Mouse (Mus musculus) macrophage (primary cell): ENCODE data around the gene Bak1. TPM values are rescaled to one million over a fixed set of nuclear protein-coding genes. Genes with fewer than 3 reads are reported as not detected.
"Not testable (repeated sequence)": the region's sequence is repeated elsewhere in the genome, so short reads cannot be mapped to it uniquely, and the experiment has no call there.

Experiments
- H3K27ac ChIP-seq: fragments of 350-480 bp; formaldehyde crosslinking; 2 replicates; pipeline ENCODE4 v1.9.0; 2021
- H3K36me3 ChIP-seq: fragments of 350-480 bp; formaldehyde crosslinking; 2 replicates; pipeline ENCODE4 v1.9.0; 2021; ENCODE audit errors: inconsistent target
- H3K4me3 ChIP-seq: fragments of 350-480 bp; formaldehyde crosslinking; 2 replicates; pipeline ENCODE4 v1.9.0; 2021; ENCODE audit errors: inconsistent target
- H3K79me2 ChIP-seq: fragments of 350-480 bp; formaldehyde crosslinking; 2 replicates; pipeline ENCODE4 v1.9.0; 2021; ENCODE audit errors: inconsistent target
- WGBS: methylation state at CpG from one replicate; pipeline ENCODE4 v1.1.7; 2026; ENCODE audit warnings: inconsistent platforms; ENCODE audit not compliant: missing documents; 5-methylcytosine and 5-hydroxymethylcytosine counted together
- polyA plus RNA-seq: library from polyadenylated mRNA; stranded (reverse); fragments of 250-400 nt; gene quantifications from 3 replicates; pipeline ENCODE4 v1.2.4, GENCODE M21; 2018; ENCODE audit warnings: inconsistent platforms

The Bak1 gene
- polyA plus RNA-seq, 1 experiment from 2014 or later, result 180 TPM

GRCm38 (mm10) chr17:26998283-26998682, 30.5 kb downstream of the Bak1 start:
- Histone ChIP-seq H3K79me2 (no peaks in the 10 kb centered on the region), H3K27ac (no peak overlapping the region), H3K36me3 (no peaks in the 10 kb centered on the region), H3K4me3 (no peak overlapping the region)
- WGBS, result 69% methylated on average over 15 of the region's 15 CpGs

- 95% methylated on average over 4 of the region's 4 CpGs for WGBS
- no peak overlapping the region for H3K4me3 ChIP-seq
- no peaks in the 10 kb centered on the region for H3K79me2 ChIP-seq
- H3K36me3 ChIP-seq, result no peaks in the 10 kb centered on the region
- no peak overlapping the region for H3K27ac ChIP-seq
Measured at GRCm38 (mm10) chr17:26997661-26998060, 31.1 kb downstream of the Bak1 start.

GRCm38 (mm10) chr17:26995562-26995961, 33.2 kb downstream of the Bak1 start:
- WGBS, result 84% methylated on average over 7 of the region's 8 CpGs

GRCm38 (mm10) chr17:26995006-26995405, 33.8 kb downstream of the Bak1 start:
- Histone ChIP-seq H3K79me2 (no peaks in the 10 kb centered on the region), H3K27ac (no peak overlapping the region), H3K4me3 (no peak overlapping the region), H3K36me3 (no peaks in the 10 kb centered on the region)
- WGBS, result 88% methylated on average over 6 of the region's 6 CpGs

More at GRCm38 (mm10) chr17:26995562-26995961, 33.2 kb downstream of the Bak1 start:
- Histone ChIP-seq H3K27ac (no peak overlapping the region), H3K36me3 (no peaks in the 10 kb centered on the region), H3K4me3 (no peak overlapping the region), H3K79me2 (no peaks in the 10 kb centered on the region)

- WGBS, result 80% methylated on average over 14 of the region's 14 CpGs
- Histone ChIP-seq H3K4me3 (no peak overlapping the region), H3K27ac (no peak overlapping the region), H3K36me3 (no peaks in the 10 kb centered on the region), H3K79me2 (no peaks in the 10 kb centered on the region)
Measured at GRCm38 (mm10) chr17:26994410-26994809, 34.4 kb downstream of the Bak1 start.

GRCm38 (mm10) chr17:26990521-26990920, 38.3 kb downstream of the Bak1 start:
- Histone ChIP-seq H3K79me2 (no peaks in the 10 kb centered on the region), H3K4me3 (no peak overlapping the region), H3K36me3 (no peaks in the 10 kb centered on the region), H3K27ac (no peak overlapping the region)

- Histone ChIP-seq H3K36me3 (no peaks in the 10 kb centered on the region), H3K27ac (no peak overlapping the region), H3K79me2 (no peaks in the 10 kb centered on the region), H3K4me3 (no peak overlapping the region)
- 94% methylated on average over 8 of the region's 10 CpGs for WGBS
Measured at GRCm38 (mm10) chr17:26985503-26986179, 43.2 kb downstream of the Bak1 start.

GRCm38 (mm10) chr17:26983382-26983781, 45.4 kb downstream of the Bak1 start:
- WGBS, result 95% methylated on average over 4 of the region's 4 CpGs
- Histone ChIP-seq H3K4me3 (no peak overlapping the region), H3K36me3 (no peaks in the 10 kb centered on the region), H3K27ac (no peak overlapping the region), H3K79me2 (no peaks in the 10 kb centered on the region)

- H3K79me2 ChIP-seq, result peaks cover 4% of the 10 kb centered on the region; the same call in 1 of the 2 replicates
- H3K27ac ChIP-seq, result no peak overlapping the region
- WGBS, result 30% methylated on average over 2 of the region's 2 CpGs
- H3K4me3 ChIP-seq, result no peak overlapping the region
- H3K36me3 ChIP-seq, result 0 out of 2 replicates have a peak, but pooled peaks cover 7% of the 10 kb centered on the region
Measured at GRCm38 (mm10) chr17:26981050-26981449, 47.8 kb downstream of the Bak1 start.

GRCm38 (mm10) chr17:26979426-26979825, 49.4 kb downstream of the Bak1 start:
- no peak overlapping the region for H3K4me3 ChIP-seq
- H3K27ac ChIP-seq, result no peak overlapping the region
- H3K36me3 ChIP-seq, result 0 out of 2 replicates have a peak, but pooled peaks cover 10% of the 10 kb centered on the region
- peaks cover 20% of the 10 kb centered on the region for H3K79me2 ChIP-seq
- 37% methylated on average over 2 of the region's 2 CpGs for WGBS

GRCm38 (mm10) chr17:26977354-26977753, 51.5 kb downstream of the Bak1 start:
- Histone ChIP-seq H3K79me2 (peaks cover 32% of the 10 kb centered on the region), H3K36me3 (0 out of 2 replicates have a peak, but pooled peaks cover 10% of the 10 kb centered on the region)
- not testable (repeated sequence) for H3K27ac ChIP-seq, H3K4me3 ChIP-seq
- 94% methylated on average over 5 of the region's 6 CpGs for WGBS

- Histone ChIP-seq H3K36me3 (0 out of 2 replicates have a peak, but pooled peaks cover 10% of the 10 kb centered on the region), H3K4me3 (no peak overlapping the region), H3K27ac (no peak overlapping the region), H3K79me2 (peaks cover 32% of the 10 kb centered on the region)
Measured at GRCm38 (mm10) chr17:26975415-26975814, 53.4 kb downstream of the Bak1 start.

- Histone ChIP-seq H3K36me3 (0 out of 2 replicates have a peak, but pooled peaks cover 10% of the 10 kb centered on the region), H3K4me3 (no peak overlapping the region), H3K79me2 (peaks cover 32% of the 10 kb centered on the region), H3K27ac (no peak overlapping the region)
- WGBS, result 89% methylated on average over 15 of the region's 15 CpGs
Measured at GRCm38 (mm10) chr17:26974547-26974946, 54.3 kb downstream of the Bak1 start.

GRCm38 (mm10) chr17:26972703-26973574, 55.9 kb downstream of the Bak1 start, which contains the start of gene Zbtb9:
Zbtb9 (plus strand) TSS chr17:26973167.
- under 1% methylated on average over 75 of the region's 75 CpGs for WGBS

GRCm38 (mm10) chr17:26972107-26972506, 56.7 kb downstream of the Bak1 start:
- H3K79me2 ChIP-seq, result peaks cover 32% of the 10 kb centered on the region
- H3K4me3 ChIP-seq, result peak overlapping the region; percentile 87
- 0 out of 2 replicates have a peak, but pooled peaks cover 10% of the 10 kb centered on the region for H3K36me3 ChIP-seq
- H3K27ac ChIP-seq, result peak overlapping the region; percentile 57
- 0% methylated on average over 2 of the region's 3 CpGs for WGBS

More at GRCm38 (mm10) chr17:26972703-26973574, 55.9 kb downstream of the Bak1 start, which contains the start of gene Zbtb9:
- Histone ChIP-seq H3K36me3 (0 out of 2 replicates have a peak, but pooled peaks cover 10% of the 10 kb centered on the region), H3K27ac (peak within 1 kb of the TSS; percentile 57), H3K79me2 (peaks cover 32% of the 10 kb centered on the region), H3K4me3 (peak within 1 kb of the TSS; percentile 91)
